Mouse (Mus musculus) cerebellum, postnatal 25 days (tissue): ENCODE results near the gene Sh3bgr.

Experiments used
- DNase-seq, 2 experiments: peaks; one replicate each; pipeline ENCODE4 v3.0.0; 2021; ENCODE audit warnings: mixed read lengths in 2 of 2

Gene Sh3bgr

GRCm38 (mm10) chr16:96199913-96200701 lies at the start of gene Sh3bgr:
TSS of gene Sh3bgr (plus strand) at chr16:96200450.
- DNase-seq = peak; percentile 77 to 79

GRCm38 (mm10) chr16:96150995-96151394 lies 49.3 kb upstream of the Sh3bgr start:
- DNase-seq = peak; percentile 58 to 79

GRCm38 (mm10) chr16:96151551-96151950 lies 48.7 kb upstream of the Sh3bgr start:
- peak; percentile 88 to 94 for DNase-seq

DNA sequence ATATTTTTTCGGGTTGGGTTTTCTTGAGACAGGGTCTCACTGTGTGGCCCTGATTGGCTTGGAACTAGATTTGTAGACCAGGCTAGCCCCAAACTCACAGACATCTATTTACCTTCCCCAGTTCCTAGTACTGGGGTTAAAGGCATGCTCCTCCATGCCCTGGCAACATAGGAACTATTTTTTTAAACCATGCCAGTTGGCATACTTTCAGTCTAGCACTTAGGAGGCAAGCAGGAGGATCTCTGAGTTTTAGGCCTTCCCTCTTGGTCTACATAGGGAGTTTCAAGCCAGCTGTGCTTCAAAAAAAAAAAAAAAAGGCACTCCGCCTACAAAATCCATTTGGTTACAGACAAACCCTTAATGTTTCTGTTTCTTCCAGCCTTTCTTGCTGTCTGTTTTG lies 45.8 kb upstream of the Sh3bgr start:
- no peak for DNase-seq

- DNase-seq = no peak
These were observed 44.2 kb upstream of the Sh3bgr start for GRCm38 (mm10) chr16:96156019-96156418.

GRCm38 (mm10) chr16:96157171-96157570 lies 43.1 kb upstream of the Sh3bgr start:
- peak in 1 of 2 experiments; percentile 31 for DNase-seq

GRCm38 (mm10) chr16:96158511-96159080 lies 41.7 kb upstream of the Sh3bgr start:
- peak in 1 of 2 experiments; percentile 32 for DNase-seq

DNA sequence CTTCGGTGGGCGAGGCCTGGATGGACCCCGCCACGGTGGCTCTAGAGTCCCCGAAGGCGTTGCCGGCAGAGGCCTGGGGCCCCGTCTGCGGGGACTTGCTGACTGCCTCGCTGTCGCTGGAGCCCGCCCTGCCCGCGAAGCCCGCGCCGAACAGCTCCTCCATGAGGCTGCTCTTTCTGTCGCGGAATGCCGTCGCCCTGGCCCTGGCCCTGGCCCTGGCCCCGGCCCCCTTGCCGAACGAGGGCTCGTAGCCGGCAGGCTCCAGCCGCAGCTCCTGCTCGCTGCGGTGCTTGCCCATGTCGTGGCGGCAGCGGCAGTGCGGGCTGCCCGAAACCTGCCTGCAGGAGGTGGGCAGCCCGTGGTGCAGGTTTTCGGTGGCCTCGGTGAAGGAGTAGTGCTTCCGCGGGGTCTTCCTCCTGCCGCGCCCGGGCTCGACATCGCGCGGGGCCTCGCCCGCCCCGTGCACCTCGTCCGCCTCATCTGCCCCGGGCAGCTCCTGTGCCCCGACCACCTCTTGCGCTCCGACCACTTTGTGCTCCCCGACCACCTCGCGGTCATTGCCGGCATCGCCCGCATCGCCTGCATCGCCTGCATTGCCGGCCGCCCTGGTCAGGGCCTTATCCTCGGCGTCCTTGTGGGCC lies 41.0 kb upstream of the Sh3bgr start:
- DNase-seq = peak; percentile 78 to 80

GRCm38 (mm10) chr16:96159794-96160346 lies 40.4 kb upstream of the Sh3bgr start:
- peak in 1 of 2 experiments; percentile 46 for DNase-seq

- peak; percentile 46 to 53 for DNase-seq
These were observed 39.3 kb upstream of the Sh3bgr start for GRCm38 (mm10) chr16:96160927-96161326.

DNA sequence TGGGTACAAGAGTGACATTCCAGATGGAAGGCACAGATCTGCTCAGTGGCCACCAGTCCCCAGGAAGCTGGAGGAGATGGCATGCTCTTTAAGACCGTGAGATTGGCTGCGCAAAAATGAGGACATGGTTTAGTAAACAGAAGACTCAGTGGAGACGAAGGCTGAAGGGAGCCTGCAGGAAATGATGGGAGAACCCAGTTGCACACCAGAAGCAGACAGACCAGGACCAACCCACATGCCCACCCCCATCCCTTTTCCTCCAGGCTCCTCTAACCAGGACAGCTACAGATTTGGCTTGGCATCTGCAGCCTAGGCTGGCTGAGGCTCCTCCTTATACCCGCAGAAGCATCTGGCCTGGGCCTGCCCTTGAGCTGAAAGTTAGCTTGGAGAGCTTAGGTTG lies 38.9 kb upstream of the Sh3bgr start:
- DNase-seq = peak; percentile 52 to 54

DNA sequence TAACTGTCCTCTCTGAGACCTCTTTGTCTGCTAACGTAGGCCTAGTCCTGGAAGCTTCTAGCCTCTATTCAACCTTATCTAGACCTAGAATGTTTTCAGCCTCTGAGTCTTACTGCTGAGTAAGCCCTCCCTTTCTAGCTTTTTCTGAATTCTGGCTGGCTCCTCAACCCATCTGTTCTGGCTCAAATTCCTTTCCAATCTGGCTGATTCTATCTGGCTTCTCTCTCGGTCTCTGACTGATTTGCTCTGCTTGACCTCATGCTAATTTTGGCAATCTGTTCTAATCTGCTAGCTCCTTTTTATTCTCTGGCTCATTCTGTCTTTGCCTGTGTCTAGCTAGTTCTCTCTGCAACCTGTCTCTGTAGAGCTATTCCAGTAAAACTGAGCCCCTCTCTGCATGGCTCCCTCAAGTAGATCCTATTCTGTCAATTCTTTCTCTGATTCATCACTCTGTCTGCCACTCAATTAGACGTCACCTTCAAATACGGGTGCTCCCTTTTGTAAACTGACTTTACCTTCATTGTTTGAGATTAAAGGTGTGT lies 34.5 kb upstream of the Sh3bgr start:
- peak; percentile 60 to 64 for DNase-seq

DNA sequence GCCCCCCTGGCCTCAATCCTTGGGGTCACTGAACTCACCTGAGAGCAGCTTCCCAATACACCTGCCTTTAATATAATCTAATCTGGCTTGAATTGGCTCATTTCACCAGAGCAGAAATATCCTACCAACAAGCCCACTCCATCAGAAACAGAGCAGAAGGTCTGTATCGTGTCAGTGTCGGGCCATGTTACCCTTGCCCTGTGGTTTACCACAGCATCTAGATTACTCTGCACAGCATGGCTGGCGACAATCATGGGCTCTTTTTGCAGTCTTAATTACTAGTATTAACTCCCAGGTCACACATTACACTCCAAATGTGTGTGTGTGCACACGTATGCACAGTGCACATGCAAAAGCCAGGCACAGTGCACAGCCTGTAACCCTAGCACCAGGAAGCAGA lies 31.4 kb upstream of the Sh3bgr start:
- DNase-seq = no peak

- no peak for DNase-seq
These were observed 26.6 kb upstream of the Sh3bgr start for GRCm38 (mm10) chr16:96173648-96174047.

DNA sequence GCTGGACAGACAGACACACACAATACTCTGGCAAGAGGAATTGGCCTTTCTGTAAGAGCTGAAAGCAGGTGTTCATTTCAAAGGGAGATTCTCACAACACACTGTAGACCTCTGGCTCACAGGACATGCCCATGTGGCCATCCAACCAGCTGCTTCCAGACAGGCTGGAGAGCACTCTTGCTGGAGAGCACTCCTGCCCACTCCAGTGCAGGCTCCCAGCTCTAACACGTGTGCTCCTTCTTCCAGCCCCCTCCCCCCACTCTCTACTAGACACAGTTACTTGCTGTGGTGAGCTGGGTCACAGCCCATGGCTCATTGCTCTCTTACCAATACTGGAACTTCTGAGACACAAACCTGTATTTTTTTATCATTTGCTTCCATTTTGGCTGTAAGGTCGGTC lies 24.9 kb upstream of the Sh3bgr start:
- no peak for DNase-seq

DNA sequence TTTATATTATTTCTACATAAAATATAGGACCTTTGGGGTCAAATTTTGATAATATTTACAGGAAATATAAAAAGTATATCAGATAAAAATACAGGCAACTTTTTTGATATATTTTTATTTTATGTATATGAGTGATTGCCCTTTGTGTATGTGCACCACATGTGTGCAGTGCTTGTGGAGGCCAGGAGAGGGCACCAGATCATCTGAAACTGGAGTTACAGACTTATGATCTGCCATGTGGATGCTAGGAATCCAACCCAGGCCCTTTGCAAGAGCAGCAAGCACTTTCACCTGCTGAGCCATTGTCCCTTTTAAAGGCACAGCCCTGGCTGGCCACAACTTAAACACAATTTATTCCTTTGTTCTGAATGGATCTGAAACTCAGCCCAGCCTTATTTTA lies 21.1 kb upstream of the Sh3bgr start:
- no peak for DNase-seq

DNA sequence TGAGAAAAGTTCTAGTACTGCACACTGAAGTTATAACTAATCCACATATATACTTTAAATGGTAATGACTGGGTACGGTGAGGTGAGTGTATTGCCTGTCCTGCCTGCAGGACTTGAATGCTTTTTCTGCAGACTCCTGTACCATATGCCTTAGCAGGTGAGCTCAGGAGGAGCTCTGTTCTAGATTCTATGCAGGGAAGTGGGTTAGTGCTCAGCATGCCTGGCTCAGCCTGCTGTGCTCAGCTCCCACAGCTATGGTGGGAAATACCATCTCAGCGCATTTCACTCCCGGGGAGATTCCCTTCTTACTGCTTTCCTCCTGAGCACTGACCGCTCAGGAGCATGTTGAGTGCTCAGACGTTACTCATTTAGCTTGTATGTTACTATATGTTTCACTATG lies 12.6 kb upstream of the Sh3bgr start:
- DNase-seq = peak; percentile 49 to 55

GRCm38 (mm10) chr16:96191531-96192506 lies 8.4 kb upstream of the Sh3bgr start, which contains the start of gene Lca5l:
TSS of gene Lca5l (minus strand) at chr16:96192271.
- peak; percentile 100 for DNase-seq

DNA sequence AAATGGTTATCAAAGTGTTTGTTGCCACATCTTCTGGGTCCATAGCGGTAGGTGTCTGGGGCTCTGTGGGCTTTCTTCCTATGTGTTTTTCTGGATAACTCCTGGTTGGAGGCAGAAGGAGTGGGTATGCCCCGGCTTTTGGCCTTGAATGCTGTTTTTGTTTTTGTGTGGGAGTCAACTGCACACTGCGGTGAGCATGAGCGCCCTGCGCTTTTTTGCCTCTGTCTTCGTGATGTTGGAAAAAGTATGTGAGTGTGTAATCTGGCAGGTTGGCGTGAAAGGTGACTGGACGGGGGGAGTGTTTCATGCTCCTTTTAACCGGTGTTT lies 415 bp downstream of the Sh3bgr start:
- no peak for DNase-seq

DNA sequence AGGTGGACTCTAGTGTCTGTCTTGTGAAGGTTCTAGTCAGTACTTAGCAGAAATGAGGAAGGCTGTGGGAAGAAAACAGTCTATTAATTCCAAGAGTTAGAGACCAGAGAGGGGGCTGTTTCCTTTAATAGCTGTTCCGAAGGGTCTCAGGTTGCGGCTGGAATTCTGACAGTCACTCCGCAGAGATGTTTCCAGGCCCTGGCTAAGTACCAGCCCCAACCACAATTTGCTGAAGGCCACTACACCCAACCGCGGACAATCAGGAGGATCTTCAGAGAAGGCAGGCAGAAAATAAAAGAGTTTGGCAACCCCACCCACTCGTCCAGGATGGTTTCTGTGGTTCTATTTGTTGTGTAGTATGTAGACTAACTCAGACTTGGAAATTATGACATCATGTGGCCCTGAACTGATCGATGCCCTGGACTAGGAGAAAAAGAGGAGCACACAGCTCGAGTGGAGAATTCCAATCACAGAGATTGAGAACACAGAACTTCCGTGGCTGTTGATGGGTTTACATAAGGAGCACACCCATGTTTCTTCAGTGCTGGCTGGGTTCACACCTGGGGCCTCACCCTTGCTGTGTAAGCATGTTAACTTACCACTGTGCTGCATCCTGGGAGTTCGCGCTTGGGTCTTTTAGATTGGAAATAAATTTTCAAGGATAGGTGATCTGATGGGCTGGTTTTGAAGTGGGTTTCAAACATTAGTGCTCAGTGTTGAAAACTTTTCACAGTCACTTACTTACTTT lies 1.4 kb downstream of the Sh3bgr start:
- no peak for DNase-seq

- no peak for DNase-seq
These were observed 9.5 kb downstream of the Sh3bgr start for GRCm38 (mm10) chr16:96209789-96210188.
